Mouse (Mus musculus): Measurements from ENCODE around the gene Hrh1.

- TF ChIP-seq POLR2A (IDR thresholded peaks at IDR 0.05; ENCODE audit: control insufficient read depth, low read depth, low read length) (no peak), CTCF (IDR thresholded peaks at IDR 0.05; ENCODE audit: control insufficient read depth, insufficient read depth, insufficient replicate concordance, low read depth, low read length) (no peak)
These were observed 60.5 kb downstream of the Hrh1 start for GRCm38 (mm10) chr6:114458191-114458590.
